Mouse (Mus musculus): Measurements from ENCODE around the gene Gm11037. TPM values are rescaled to one million over a fixed set of nuclear protein-coding genes. Genes with fewer than 3 reads are reported as not detected.

The Gm11037 gene
- polyA plus RNA-seq, 1 experiment: not detected

DNA sequence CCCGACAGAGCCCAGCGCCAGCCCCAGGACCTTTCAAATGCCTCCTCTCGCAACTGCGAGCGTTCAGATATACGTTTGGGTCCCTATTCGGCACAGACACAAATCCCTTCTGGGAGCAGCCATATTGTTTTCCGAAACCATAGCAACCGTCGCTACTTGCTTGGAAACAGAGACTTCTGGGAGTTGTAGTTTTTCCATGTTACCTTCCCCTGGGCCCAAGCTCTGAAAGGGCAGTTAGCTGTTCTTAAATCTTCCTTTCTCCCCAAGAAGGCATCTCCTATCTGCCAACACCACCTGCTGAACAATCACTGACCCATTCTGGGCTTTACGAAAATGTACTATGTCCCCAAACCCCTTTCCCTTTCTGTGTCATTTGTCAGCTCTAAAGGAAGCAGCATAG is 41.4 kb downstream of the Gm11037 start:
- TF ChIP-seq CEBPB (IDR thresholded peaks at IDR 0.05; ENCODE audit: insufficient read depth, poor library complexity, severe bottlenecking) (no peak), E2F4 (IDR thresholded peaks at IDR 0.05; ENCODE audit: insufficient read depth) (no peak), POLR2A (IDR thresholded peaks at IDR 0.05; ENCODE audit: insufficient read length, low read depth) (peak; percentile 7)

DNA sequence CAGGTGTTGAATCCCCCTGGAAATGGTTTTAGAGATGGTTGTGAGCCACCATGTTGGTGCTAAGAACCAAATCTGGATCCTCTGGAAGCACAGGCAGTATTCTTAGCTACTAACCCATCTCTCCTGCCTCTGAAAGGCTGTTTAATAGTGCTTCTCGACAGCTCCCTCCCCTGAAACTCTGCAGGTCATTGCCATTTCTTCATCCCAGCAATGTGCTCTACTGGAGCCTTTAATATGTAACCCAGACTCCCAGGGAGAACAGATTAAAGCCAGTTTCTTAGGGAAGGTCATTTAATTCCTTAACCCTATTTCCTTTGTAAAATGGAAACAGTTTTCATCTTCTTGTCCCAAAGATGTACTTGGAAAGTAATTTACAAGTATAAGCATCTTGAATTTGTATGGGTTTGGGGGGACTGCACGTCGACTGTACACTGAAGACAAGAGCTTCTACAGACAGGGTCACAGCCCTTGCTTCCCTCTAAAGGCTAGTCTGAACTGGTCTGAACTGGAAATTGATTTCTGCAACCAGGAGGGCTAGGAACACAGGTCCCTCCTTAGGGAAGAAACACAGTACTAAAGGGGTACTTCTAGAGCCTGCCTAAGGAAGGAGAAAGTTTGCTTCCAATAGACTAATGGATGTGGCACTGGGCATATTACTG is 42.1 kb downstream of the Gm11037 start:
- H3K27me3 ChIP-seq (ENCODE audit: control insufficient read depth, insufficient read depth, insufficient read length): no peaks in the 10 kb centered on the region
- no peaks in the 10 kb centered on the region for H3K36me3 ChIP-seq (ENCODE audit: control insufficient read depth, insufficient read depth)
- peaks cover 35% of the 10 kb centered on the region for H3K79me2 ChIP-seq (ENCODE audit: control insufficient read depth, insufficient read depth)
- H3K4me2 ChIP-seq (ENCODE audit: low read depth): peak overlapping the region; percentile 93
- no peak overlapping the region for H3ac ChIP-seq (ENCODE audit: control insufficient read depth, insufficient read length)
- H3K4me3 ChIP-seq: no peak overlapping the region
- TF ChIP-seq SRF (IDR thresholded peaks at IDR 0.05; ENCODE audit: control insufficient read depth, insufficient read length, low read depth) (no peak), USF1 (IDR thresholded peaks at IDR 0.05; ENCODE audit: low read depth) (no peak), E2F4 (IDR thresholded peaks at IDR 0.05; ENCODE audit: insufficient read depth) (no peak), POLR2A (IDR thresholded peaks at IDR 0.05; ENCODE audit: insufficient read length, low read depth) (no peak), CEBPB (IDR thresholded peaks at IDR 0.05; ENCODE audit: insufficient read depth, poor library complexity, severe bottlenecking) (no peak), TCF12 (IDR thresholded peaks at IDR 0.05; ENCODE audit: insufficient read depth, poor library complexity, severe bottlenecking) (no peak), MYOG (IDR thresholded peaks at IDR 0.05; ENCODE audit: control insufficient read depth in 1 of 3, insufficient read depth in 1 of 3, insufficient read length in 2 of 3, low read depth in 2 of 3) (no peak), POLR2AphosphoS2 (IDR thresholded peaks at IDR 0.05; ENCODE audit: insufficient read length, low read depth) (no peak)

More for the DNA sequence above, 41.4 kb downstream of the Gm11037 start:
- Histone ChIP-seq H3K4me3 (peak overlapping the region; percentile 4), H3ac (ENCODE audit: control insufficient read depth, insufficient read length) (no peak overlapping the region), H3K36me3 (ENCODE audit: control insufficient read depth, insufficient read depth) (no peaks in the 10 kb centered on the region), H3K79me2 (ENCODE audit: control insufficient read depth, insufficient read depth) (peaks cover 31% of the 10 kb centered on the region), H3K4me2 (ENCODE audit: low read depth) (peak overlapping the region; percentile 93), H3K27me3 (ENCODE audit: control insufficient read depth, insufficient read depth, insufficient read length) (no peaks in the 10 kb centered on the region)

DNA sequence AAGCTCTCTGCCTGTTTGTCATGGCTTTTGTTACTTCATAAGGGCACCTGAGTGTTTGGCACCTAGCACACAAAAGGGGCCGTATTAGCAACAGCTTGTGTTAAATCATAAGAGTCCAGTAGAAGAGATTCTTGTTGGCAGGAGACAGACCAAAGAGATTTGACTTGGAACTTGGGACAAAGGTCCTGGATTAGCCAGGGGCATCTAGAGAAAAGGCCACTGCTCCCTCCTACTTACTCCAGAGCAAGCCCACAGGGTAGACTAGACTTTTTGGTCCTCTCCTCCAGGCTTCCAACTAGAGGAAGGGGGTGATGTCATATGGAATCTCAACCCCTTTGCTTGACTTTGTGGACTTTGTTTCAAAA is 42.6 kb downstream of the Gm11037 start:
- H3K4me3 ChIP-seq: no peak overlapping the region
- H3K36me3 ChIP-seq (ENCODE audit: control insufficient read depth, insufficient read depth): no peaks in the 10 kb centered on the region
- peaks cover 36% of the 10 kb centered on the region for H3K79me2 ChIP-seq (ENCODE audit: control insufficient read depth, insufficient read depth)
- no peak overlapping the region for H3K4me2 ChIP-seq (ENCODE audit: low read depth)
- H3ac ChIP-seq (ENCODE audit: control insufficient read depth, insufficient read length): no peak overlapping the region
- no peaks in the 10 kb centered on the region for H3K27me3 ChIP-seq (ENCODE audit: control insufficient read depth, insufficient read depth, insufficient read length)
- TF ChIP-seq TCF12 (IDR thresholded peaks at IDR 0.05; ENCODE audit: insufficient read depth, poor library complexity, severe bottlenecking) (no peak), MYOD1 (IDR thresholded peaks at IDR 0.05; ENCODE audit: control insufficient read depth in 1 of 3, insufficient read length in 2 of 3, low read depth in 2 of 3) (no peak), TCF3 (IDR thresholded peaks at IDR 0.05; ENCODE audit: insufficient read length, low read depth) (no peak), POLR2AphosphoS2 (IDR thresholded peaks at IDR 0.05; ENCODE audit: insufficient read length, low read depth) (no peak), MAX (IDR thresholded peaks at IDR 0.05; ENCODE audit: low read depth) (no peak), POLR2A (IDR thresholded peaks at IDR 0.05; ENCODE audit: insufficient read length, low read depth) (no peak), SRF (IDR thresholded peaks at IDR 0.05; ENCODE audit: control insufficient read depth, insufficient read length, low read depth) (no peak), CEBPB (IDR thresholded peaks at IDR 0.05; ENCODE audit: insufficient read depth, poor library complexity, severe bottlenecking) (no peak), REST (IDR thresholded peaks at IDR 0.05; ENCODE audit: insufficient read depth, insufficient read length) (no peak), USF1 (IDR thresholded peaks at IDR 0.05; ENCODE audit: low read depth) (no peak), E2F4 (IDR thresholded peaks at IDR 0.05; ENCODE audit: insufficient read depth) (no peak), MYOG (IDR thresholded peaks at IDR 0.05; ENCODE audit: control insufficient read depth in 1 of 3, insufficient read depth in 1 of 3, insufficient read length in 2 of 3, low read depth in 2 of 3) (no peak)

DNA sequence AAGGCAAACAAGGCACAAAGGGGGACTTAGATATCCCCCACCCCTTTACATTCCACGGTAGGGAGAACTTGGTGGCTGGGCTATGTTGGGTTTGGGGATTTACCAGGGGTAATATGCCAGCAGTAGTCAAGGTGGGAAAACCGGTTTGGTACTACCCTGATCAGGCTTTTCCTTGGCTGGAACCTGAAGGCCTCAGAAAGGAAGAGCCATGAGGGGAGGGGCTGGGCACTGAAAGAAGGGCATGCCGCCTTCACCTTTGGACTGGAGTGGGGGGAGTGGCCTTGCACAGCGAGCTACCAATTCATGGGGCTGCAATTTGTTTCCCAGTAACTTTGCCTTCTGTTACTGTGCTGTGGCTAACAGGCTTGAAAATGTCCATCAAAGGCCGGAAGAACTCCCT is 43.2 kb downstream of the Gm11037 start:
- Histone ChIP-seq H3K36me3 (ENCODE audit: control insufficient read depth, insufficient read depth) (no peaks in the 10 kb centered on the region), H3ac (ENCODE audit: control insufficient read depth, insufficient read length) (no peak overlapping the region), H3K4me3 (no peak overlapping the region), H3K79me2 (ENCODE audit: control insufficient read depth, insufficient read depth) (peaks cover 36% of the 10 kb centered on the region), H3K4me2 (ENCODE audit: low read depth) (no peak overlapping the region), H3K27me3 (ENCODE audit: control insufficient read depth, insufficient read depth, insufficient read length) (no peaks in the 10 kb centered on the region)
- TF ChIP-seq TCF3 (IDR thresholded peaks at IDR 0.05; ENCODE audit: insufficient read length, low read depth): no peak
- peak; percentile 44 for TF ChIP-seq POLR2AphosphoS2 (IDR thresholded peaks at IDR 0.05; ENCODE audit: insufficient read length, low read depth)

DNA sequence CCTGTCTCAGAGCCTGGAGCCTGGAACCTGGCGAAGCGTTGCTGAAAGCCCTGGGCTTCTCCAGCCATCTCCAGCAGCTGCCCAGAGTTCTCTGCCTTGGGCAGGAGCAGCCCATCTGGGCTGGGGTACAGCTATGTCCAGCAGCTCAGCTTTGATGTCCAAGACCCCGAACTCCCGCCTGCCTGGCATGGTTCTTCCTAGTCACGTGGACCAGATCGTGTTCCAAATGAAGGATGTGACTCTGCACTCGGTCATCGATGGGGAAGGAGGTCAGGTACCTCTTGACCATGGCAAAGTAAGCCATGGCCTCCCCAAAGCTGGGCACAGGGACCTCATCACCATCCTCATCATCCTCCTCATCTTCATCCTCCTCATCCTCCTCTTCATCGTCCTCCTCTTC is 44.6 kb downstream of the Gm11037 start:
- H3K4me3 ChIP-seq: peak overlapping the region; percentile 80
- peaks cover 36% of the 10 kb centered on the region for H3K79me2 ChIP-seq (ENCODE audit: control insufficient read depth, insufficient read depth)
- TF ChIP-seq USF1 (IDR thresholded peaks at IDR 0.05; ENCODE audit: low read depth) (peak; percentile 5), POLR2AphosphoS2 (IDR thresholded peaks at IDR 0.05; ENCODE audit: insufficient read length, low read depth) (peak; percentile 47), MYOD1 (IDR thresholded peaks at IDR 0.05; ENCODE audit: control insufficient read depth in 1 of 3, insufficient read length in 2 of 3, low read depth in 2 of 3) (no peak)
- H3K27me3 ChIP-seq (ENCODE audit: control insufficient read depth, insufficient read depth, insufficient read length): no peaks in the 10 kb centered on the region
- no peaks in the 10 kb centered on the region for H3K36me3 ChIP-seq (ENCODE audit: control insufficient read depth, insufficient read depth)
- peak overlapping the region; percentile 92 for H3K4me2 ChIP-seq (ENCODE audit: low read depth)
- H3ac ChIP-seq (ENCODE audit: control insufficient read depth, insufficient read length): peak overlapping the region; percentile 58
